Mouse (Mus musculus): ENCODE measurements around the gene Dgki. TPM values are rescaled to one million over a fixed set of nuclear protein-coding genes. Genes with fewer than 3 reads are reported as not detected.

Dgki gene
- polyA plus RNA-seq, 1 experiment from 2014 or later = 0.56 TPM

- Histone ChIP-seq H3K27me3 (replicated peaks; ENCODE audit: low read depth, poor library complexity, severe bottlenecking) (no peaks in the 10 kb centered on the region), H3K27ac (replicated peaks) (no peak overlapping the region), H3K4me3 (no peak overlapping the region), H3K9me3 (no peaks in the 10 kb centered on the region), H3K36me3 (replicated peaks) (no peaks in the 10 kb centered on the region), H3K4me1 (peaks cover 5% of the 10 kb centered on the region; the same call in 1 of the 2 replicates)
- DNase-seq (ENCODE audit: low spot score) = no peak
- 85% methylated on average over 4 of the region's 4 CpGs for WGBS
Observed at GRCm38 (mm10) chr6:37286134-37286533, 13.8 kb downstream of the Dgki start.

DNA sequence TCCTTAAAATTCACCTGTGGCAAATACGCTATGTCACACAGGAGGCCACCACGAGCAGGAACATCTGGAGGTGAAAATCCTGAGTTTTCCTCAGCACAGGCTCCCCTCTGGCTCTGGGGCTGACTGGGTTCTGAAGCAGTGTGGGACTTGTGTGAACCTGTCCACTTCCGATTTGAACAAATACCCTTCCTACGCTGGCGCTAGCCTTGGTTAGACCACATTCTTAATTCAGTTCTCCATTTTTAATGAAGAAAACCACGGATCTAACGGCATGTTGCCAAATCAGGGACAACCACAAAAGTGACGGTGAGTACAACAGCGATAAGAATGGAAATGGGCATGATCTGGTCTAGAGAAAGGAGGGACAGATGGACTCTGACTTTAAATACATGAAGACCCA is 15.1 kb downstream of the Dgki start:
- Histone ChIP-seq H3K27ac (replicated peaks) (no peak overlapping the region), H3K4me1 (peaks cover 5% of the 10 kb centered on the region; the same call in 1 of the 2 replicates), H3K27me3 (replicated peaks; ENCODE audit: low read depth, poor library complexity, severe bottlenecking) (no peaks in the 10 kb centered on the region), H3K4me3 (no peak overlapping the region), H3K9me3 (no peaks in the 10 kb centered on the region), H3K36me3 (replicated peaks) (no peaks in the 10 kb centered on the region)
- no peak for DNase-seq (ENCODE audit: low spot score)
- 92% methylated on average over 9 of the region's 9 CpGs for WGBS

DNA sequence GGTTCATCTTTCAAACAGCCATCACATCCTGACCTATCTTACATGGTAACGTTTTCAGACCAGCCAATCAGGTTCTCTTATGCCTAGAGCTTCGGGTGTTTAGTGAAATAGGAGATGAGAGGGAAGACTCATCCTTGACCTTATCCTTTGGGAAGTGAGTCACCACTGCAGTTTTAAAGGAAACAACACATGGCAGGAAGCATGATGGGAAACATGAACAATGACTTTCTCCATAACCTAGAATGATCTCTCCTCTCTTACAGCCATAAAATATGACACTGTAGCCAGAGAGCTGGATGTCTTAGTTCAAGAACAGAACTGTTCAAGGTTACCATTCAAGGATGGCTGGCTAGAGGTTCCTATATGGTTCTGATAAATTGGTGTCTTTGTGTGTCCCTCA is 16.6 kb downstream of the Dgki start:
- H3K4me1 ChIP-seq = peaks cover 5% of the 10 kb centered on the region; the same call in 1 of the 2 replicates
- no peaks in the 10 kb centered on the region for H3K27me3 ChIP-seq (replicated peaks; ENCODE audit: low read depth, poor library complexity, severe bottlenecking)
- H3K4me3 ChIP-seq = no peak overlapping the region
- H3K9me3 ChIP-seq = no peaks in the 10 kb centered on the region
- H3K36me3 ChIP-seq (replicated peaks) = no peaks in the 10 kb centered on the region
- no peak for DNase-seq (ENCODE audit: low spot score)
- WGBS = 57% methylated on average over 2 of the region's 2 CpGs
- no peak overlapping the region for H3K27ac ChIP-seq (replicated peaks)

DNA sequence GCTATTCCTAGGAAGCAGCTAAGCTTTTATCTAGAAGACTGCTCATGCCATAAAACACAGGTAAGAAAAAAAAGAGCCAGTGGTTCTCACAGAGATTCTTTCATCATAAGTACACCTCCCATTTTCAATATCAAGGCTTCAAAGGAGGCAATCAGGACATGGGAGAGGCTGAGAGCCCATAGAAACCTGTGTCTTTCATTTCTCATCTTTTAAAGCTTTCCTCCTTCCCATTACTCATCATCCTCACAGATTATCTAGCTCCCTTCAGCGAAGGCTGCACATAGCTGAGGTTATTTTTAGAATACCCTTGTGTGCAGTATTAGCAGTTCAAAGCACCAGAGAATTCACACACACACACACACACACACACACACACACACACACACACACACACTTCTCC is 17.3 kb downstream of the Dgki start:
- no peaks in the 10 kb centered on the region for H3K27me3 ChIP-seq (replicated peaks; ENCODE audit: low read depth, poor library complexity, severe bottlenecking)
- no peaks in the 10 kb centered on the region for H3K36me3 ChIP-seq (replicated peaks)
- peaks cover 5% of the 10 kb centered on the region; the same call in 1 of the 2 replicates for H3K4me1 ChIP-seq
- DNase-seq (ENCODE audit: low spot score) = no peak
- no peak overlapping the region for H3K27ac ChIP-seq (replicated peaks)
- whole genome bisulfite sequencing = 70% methylated on average over 1 of the region's 1 CpGs
- no peak overlapping the region for H3K4me3 ChIP-seq
- no peaks in the 10 kb centered on the region for H3K9me3 ChIP-seq

GRCm38 (mm10) chr6:37276834-37277715 is 22.9 kb downstream of the Dgki start:
- H3K4me1 ChIP-seq = peaks cover 13% of the 10 kb centered on the region
- 50% methylated on average over 6 of the region's 6 CpGs for WGBS

GRCm38 (mm10) chr6:37276181-37276580 is 23.8 kb downstream of the Dgki start:
- H3K4me1 ChIP-seq = peaks cover 9% of the 10 kb centered on the region

More at GRCm38 (mm10) chr6:37276834-37277715, 22.9 kb downstream of the Dgki start:
- no peak for DNase-seq (ENCODE audit: low spot score)
- Histone ChIP-seq H3K27me3 (replicated peaks; ENCODE audit: low read depth, poor library complexity, severe bottlenecking) (no peaks in the 10 kb centered on the region), H3K36me3 (replicated peaks) (no peaks in the 10 kb centered on the region), H3K9me3 (no peaks in the 10 kb centered on the region), H3K4me3 (no peak overlapping the region), H3K27ac (replicated peaks) (no peak overlapping the region)

GRCm38 (mm10) chr6:37270905-37271591 is 28.9 kb downstream of the Dgki start:
- WGBS = 89% methylated on average over 8 of the region's 8 CpGs
- Histone ChIP-seq H3K4me3 (no peak overlapping the region), H3K36me3 (replicated peaks) (no peaks in the 10 kb centered on the region), H3K27me3 (replicated peaks; ENCODE audit: low read depth, poor library complexity, severe bottlenecking) (no peaks in the 10 kb centered on the region), H3K4me1 (no peaks in the 10 kb centered on the region), H3K9me3 (no peaks in the 10 kb centered on the region), H3K27ac (replicated peaks) (no peak overlapping the region)
- DNase-seq (ENCODE audit: low spot score) = no peak

More at GRCm38 (mm10) chr6:37276181-37276580, 23.8 kb downstream of the Dgki start:
- Histone ChIP-seq H3K9me3 (no peaks in the 10 kb centered on the region), H3K27ac (replicated peaks) (no peak overlapping the region), H3K36me3 (replicated peaks) (no peaks in the 10 kb centered on the region), H3K27me3 (replicated peaks; ENCODE audit: low read depth, poor library complexity, severe bottlenecking) (no peaks in the 10 kb centered on the region), H3K4me3 (no peak overlapping the region)
- WGBS = 65% methylated on average over 5 of the region's 5 CpGs
- DNase-seq (ENCODE audit: low spot score) = no peak

GRCm38 (mm10) chr6:37268589-37268988 is 31.4 kb downstream of the Dgki start:
- 89% methylated on average over 6 of the region's 6 CpGs for whole genome bisulfite sequencing
- H3K4me3 ChIP-seq = no peak overlapping the region
- H3K4me1 ChIP-seq = no peaks in the 10 kb centered on the region
- no peak overlapping the region for H3K27ac ChIP-seq (replicated peaks)
- no peaks in the 10 kb centered on the region for H3K27me3 ChIP-seq (replicated peaks; ENCODE audit: low read depth, poor library complexity, severe bottlenecking)
- no peak for DNase-seq (ENCODE audit: low spot score)
- no peaks in the 10 kb centered on the region for H3K36me3 ChIP-seq (replicated peaks)
- 0 out of 2 replicates have a peak, but pooled peaks cover 3% of the 10 kb centered on the region for H3K9me3 ChIP-seq

- no peak for DNase-seq (ENCODE audit: low spot score)
- no peak overlapping the region for H3K27ac ChIP-seq (replicated peaks)
- H3K4me1 ChIP-seq = no peaks in the 10 kb centered on the region
- H3K36me3 ChIP-seq (replicated peaks) = no peaks in the 10 kb centered on the region
- 0 out of 2 replicates have a peak, but pooled peaks cover 3% of the 10 kb centered on the region for H3K9me3 ChIP-seq
- no peak overlapping the region for H3K4me3 ChIP-seq
- no peaks in the 10 kb centered on the region for H3K27me3 ChIP-seq (replicated peaks; ENCODE audit: low read depth, poor library complexity, severe bottlenecking)
- 89% methylated on average over 4 of the region's 4 CpGs for WGBS
Observed at GRCm38 (mm10) chr6:37267952-37268351, 32.0 kb downstream of the Dgki start.

DNA sequence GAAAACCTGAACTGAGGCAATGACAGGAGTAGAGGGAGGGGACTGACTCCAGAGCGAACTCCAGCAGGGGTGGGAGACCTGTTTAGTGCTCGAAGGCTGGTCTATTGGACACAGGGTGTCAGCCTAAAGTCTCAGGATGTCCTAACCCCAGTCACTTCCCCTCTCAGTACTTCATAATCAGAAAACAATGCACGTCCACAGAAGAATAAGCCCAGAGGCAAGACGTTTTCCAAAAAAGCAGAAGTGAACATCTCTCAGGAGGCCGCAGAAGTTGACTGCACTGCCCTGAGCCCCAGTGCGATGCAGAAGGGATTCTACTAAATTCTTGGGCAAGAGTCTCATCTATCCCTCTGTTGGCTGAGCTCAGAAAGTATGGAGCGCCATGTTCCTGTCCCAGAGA is 37.5 kb downstream of the Dgki start:
- H3K27ac ChIP-seq (replicated peaks) = no peak overlapping the region
- 86% methylated on average over 7 of the region's 7 CpGs for WGBS
- no peak for DNase-seq (ENCODE audit: low spot score)
- H3K27me3 ChIP-seq (replicated peaks; ENCODE audit: low read depth, poor library complexity, severe bottlenecking) = no peaks in the 10 kb centered on the region
- H3K36me3 ChIP-seq (replicated peaks) = no peaks in the 10 kb centered on the region
- 0 out of 2 replicates have a peak, but pooled peaks cover 3% of the 10 kb centered on the region for H3K9me3 ChIP-seq
- no peak overlapping the region for H3K4me3 ChIP-seq
- H3K4me1 ChIP-seq = no peaks in the 10 kb centered on the region

- WGBS = 86% methylated on average over 10 of the region's 10 CpGs
Observed at GRCm38 (mm10) chr6:37261236-37261852, 38.6 kb downstream of the Dgki start.

GRCm38 (mm10) chr6:37258662-37259061 is 41.3 kb downstream of the Dgki start:
- H3K4me3 ChIP-seq = no peak overlapping the region

More at GRCm38 (mm10) chr6:37261236-37261852, 38.6 kb downstream of the Dgki start:
- H3K4me1 ChIP-seq = no peaks in the 10 kb centered on the region
- no peak overlapping the region for H3K27ac ChIP-seq (replicated peaks)
- no peak for DNase-seq (ENCODE audit: low spot score)
- H3K9me3 ChIP-seq = 0 out of 2 replicates have a peak, but pooled peaks cover 3% of the 10 kb centered on the region
- H3K4me3 ChIP-seq = no peak overlapping the region
- no peaks in the 10 kb centered on the region for H3K27me3 ChIP-seq (replicated peaks; ENCODE audit: low read depth, poor library complexity, severe bottlenecking)
- no peaks in the 10 kb centered on the region for H3K36me3 ChIP-seq (replicated peaks)

More at GRCm38 (mm10) chr6:37258662-37259061, 41.3 kb downstream of the Dgki start:
- Histone ChIP-seq H3K27ac (replicated peaks) (no peak overlapping the region), H3K4me1 (peaks cover 13% of the 10 kb centered on the region), H3K36me3 (replicated peaks) (no peaks in the 10 kb centered on the region), H3K9me3 (0 out of 2 replicates have a peak, but pooled peaks cover under 1% of the 10 kb centered on the region), H3K27me3 (replicated peaks; ENCODE audit: low read depth, poor library complexity, severe bottlenecking) (no peaks in the 10 kb centered on the region)
- WGBS = 87% methylated on average over 7 of the region's 7 CpGs
- DNase-seq (ENCODE audit: low spot score) = no peak
